Mouse (Mus musculus) kidney, embryonic 14.5 days (tissue): ENCODE data around the gene Olfr875. TPM values are rescaled to one million over a fixed set of nuclear protein-coding genes. Genes with fewer than 3 reads are reported as not detected.
"Not testable (repeated sequence)": the region's sequence is repeated elsewhere in the genome, so short reads cannot be mapped to it uniquely, and the experiment has no call there.

ENCODE experiments used
- ATAC-seq: fragments of 200-750 bp; cut with Nextera tagmentation; 2 replicates; pipeline ENCODE4 v1.8.0; 2017; ENCODE audit warnings: moderate number of reproducible peaks, mild to moderate bottlenecking, moderate TSS enrichment, moderate library complexity; ENCODE audit not compliant: low FRiP score, low TSS enrichment
- H3K27ac ChIP-seq: fragments of 300-500 bp; sonication (generic); 2 replicates; pipeline ENCODE4 v1.5.1; 2014; ENCODE audit warnings: low read depth, mild to moderate bottlenecking, low read length, moderate library complexity, mixed read lengths
- H3K27me3 ChIP-seq: fragments of 300-500 bp; sonication (generic); 2 replicates; pipeline ENCODE4 v1.6.1; 2014; ENCODE audit warnings: mild to moderate bottlenecking, low read length; ENCODE audit not compliant: control insufficient read depth, insufficient read depth
- H3K36me3 ChIP-seq: fragments of 300-500 bp; sonication (generic); 2 replicates; pipeline ENCODE4 v1.6.1; 2014; ENCODE audit warnings: low read length, mixed read lengths; ENCODE audit not compliant: control insufficient read depth, insufficient read depth
- H3K4me1 ChIP-seq: fragments of 300-500 bp; sonication (generic); 2 replicates; pipeline ENCODE4 v1.6.1; 2014; ENCODE audit warnings: low read length, mixed read lengths; ENCODE audit not compliant: control insufficient read depth, insufficient read depth
- H3K4me2 ChIP-seq: fragments of 300-500 bp; sonication (generic); replicated peaks from 2 replicates; pipeline ENCODE4 v1.6.1; 2014; ENCODE audit warnings: low read depth, mild to moderate bottlenecking, low read length
- H3K4me3 ChIP-seq: fragments of 300-500 bp; sonication (generic); 2 replicates; pipeline ENCODE4 v1.5.1; 2014; ENCODE audit warnings: mild to moderate bottlenecking, low read length
- H3K9ac ChIP-seq: fragments of 300-500 bp; sonication (generic); 2 replicates; pipeline ENCODE4 v1.6.1; 2014; ENCODE audit warnings: low read depth, mild to moderate bottlenecking, low read length, moderate library complexity
- H3K9me3 ChIP-seq: fragments of 300-500 bp; sonication (generic); 2 replicates; pipeline ENCODE4 v1.6.1; 2016; ENCODE audit warnings: low read length; ENCODE audit not compliant: control insufficient read depth
- WGBS: fragments of 180-500 bp; shearing (Covaris S2); extraction: QIAGEN DNeasy Blood & Tissue Kit; methylation state at CpG from one replicate; pipeline ENCODE4 v1.1.7; 2014; 5-methylcytosine and 5-hydroxymethylcytosine counted together
- polyA plus RNA-seq: library from polyadenylated mRNA; unstranded; fragments of >200 nt; fragmentation: Nextera tagmentation; extraction: Ambion mirVana; gene quantifications from 2 replicates; pipeline ENCODE4 v1.2.1, GENCODE M21; 2014

The Olfr875 gene
- polyA plus RNA-seq, 1 experiment from 2014 or later: not detected

DNA sequence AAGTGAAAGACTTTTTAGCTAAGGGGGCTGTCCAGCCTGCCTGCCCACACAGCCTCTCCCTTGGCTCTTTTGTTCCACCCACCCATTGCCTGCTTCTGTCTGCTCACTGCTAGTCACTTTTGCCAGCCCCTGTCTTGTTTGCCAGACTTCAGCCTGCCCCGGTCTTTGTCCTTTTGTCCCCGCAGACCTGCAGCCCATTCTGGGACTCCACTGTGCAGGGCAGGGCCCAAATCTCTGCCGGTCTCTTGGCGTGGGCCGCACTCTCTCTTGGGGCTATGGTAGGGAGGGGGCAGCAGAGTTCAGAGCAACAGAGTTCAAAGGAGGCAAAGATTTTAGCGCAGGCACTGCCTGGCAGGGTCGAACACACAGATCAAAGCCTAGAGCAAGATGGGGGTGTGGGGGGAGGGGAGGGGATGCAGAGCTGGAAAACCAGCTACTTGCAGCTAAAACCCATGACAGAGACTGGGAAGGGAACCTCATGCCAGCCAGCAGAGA, 11.2 kb downstream of the Olfr875 start:
- peak overlapping the region; percentile 21; the same call in 1 of the 2 replicates for H3K4me3 ChIP-seq
- no peaks in the 10 kb centered on the region for H3K27me3 ChIP-seq
- peak overlapping the region; percentile 65 for H3K27ac ChIP-seq
- 2% methylated on average over 7 of the region's 7 CpGs for WGBS
- no peaks in the 10 kb centered on the region for H3K9me3 ChIP-seq
- H3K4me1 ChIP-seq: peaks cover 6% of the 10 kb centered on the region; the same call in 1 of the 2 replicates
- ATAC-seq: peak; percentile 92
- peak overlapping the region; percentile 44 for H3K4me2 ChIP-seq
- no peaks in the 10 kb centered on the region for H3K36me3 ChIP-seq
- peak overlapping the region; percentile 45; the same call in 1 of the 2 replicates for H3K9ac ChIP-seq

DNA sequence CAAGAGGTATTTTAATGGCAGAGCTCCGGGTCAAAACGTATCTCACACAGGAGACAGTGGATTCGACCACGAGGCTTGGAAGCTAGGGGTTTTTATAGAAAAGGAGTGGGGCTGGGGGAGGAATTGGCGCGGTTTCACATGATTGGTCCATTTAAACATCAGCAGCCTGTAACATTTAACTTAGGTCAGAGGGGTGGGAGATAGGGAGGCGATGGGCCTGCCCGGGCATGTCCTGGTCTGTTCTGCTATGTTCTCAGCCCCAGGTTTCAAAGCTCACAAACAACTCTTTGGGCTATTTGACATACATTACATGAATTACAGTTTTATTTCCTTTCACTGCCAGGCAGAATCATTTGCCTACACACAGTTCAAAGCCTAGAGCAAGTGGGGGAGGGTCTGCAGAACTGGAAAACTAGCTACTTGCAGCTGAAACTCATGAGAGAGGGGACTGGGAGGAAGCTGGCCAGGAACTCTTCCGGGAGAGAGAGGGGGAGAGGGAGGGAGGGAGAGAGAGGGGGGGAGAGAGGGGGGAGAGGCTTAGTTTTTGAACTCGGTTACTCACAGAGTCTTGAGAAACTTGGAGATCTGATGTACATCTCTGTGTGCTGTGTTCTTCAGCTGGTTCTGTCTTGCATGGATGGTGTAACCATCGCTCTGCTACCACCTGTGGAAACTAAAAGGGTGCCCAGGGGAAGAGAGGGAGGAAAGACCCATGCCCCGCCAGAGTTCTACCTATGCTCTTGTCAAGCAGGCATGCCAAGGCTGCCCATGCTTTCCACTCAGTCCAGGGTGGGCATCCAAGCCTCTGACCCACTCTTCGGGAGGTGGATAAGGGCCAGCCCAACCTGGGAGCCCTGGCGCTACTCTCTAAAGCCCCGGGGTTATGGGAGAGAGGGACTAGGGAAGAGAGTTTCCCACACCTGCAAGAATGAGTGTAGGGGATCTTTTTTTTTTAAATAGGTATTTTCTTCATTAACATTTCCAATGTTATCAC, 12.0 kb downstream of the Olfr875 start:
- WGBS: 53% methylated on average over 10 of the region's 15 CpGs
- H3K9ac ChIP-seq, H3K4me3 ChIP-seq, H3K4me1 ChIP-seq, H3K36me3 ChIP-seq, H3K27me3 ChIP-seq, H3K9me3 ChIP-seq, H3K27ac ChIP-seq: not testable (repeated sequence)
- peak; percentile 77 for ATAC-seq
- peak overlapping the region; percentile 44; the same call in 1 of the 2 replicates for H3K4me2 ChIP-seq

DNA sequence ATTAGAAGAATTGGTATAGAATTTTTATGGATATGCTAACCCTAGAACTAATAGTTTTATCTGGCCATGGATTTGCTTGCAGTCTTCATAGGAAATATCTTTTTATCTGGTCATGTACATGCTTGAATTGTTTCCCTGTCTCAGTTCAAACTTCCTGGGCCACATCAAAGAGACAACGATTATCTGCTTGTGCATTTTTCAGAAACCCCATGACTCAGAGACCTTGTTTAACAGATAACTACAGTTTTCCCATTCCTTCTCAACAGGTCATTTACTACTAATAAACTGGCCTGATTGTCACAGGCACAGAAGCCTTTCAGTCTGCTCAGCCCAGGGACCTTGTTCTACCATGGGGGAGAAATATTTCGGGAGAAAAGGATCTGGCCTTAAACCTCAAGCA, 14.8 kb downstream of the Olfr875 start:
- Histone ChIP-seq H3K27ac (no peak overlapping the region), H3K36me3 (no peaks in the 10 kb centered on the region), H3K27me3 (no peaks in the 10 kb centered on the region), H3K9ac (no peak overlapping the region), H3K9me3 (no peaks in the 10 kb centered on the region), H3K4me1 (peaks cover 6% of the 10 kb centered on the region; the same call in 1 of the 2 replicates), H3K4me2 (no peak overlapping the region), H3K4me3 (no peak overlapping the region)
- WGBS: 77% methylated on average over 2 of the region's 2 CpGs
- no peak for ATAC-seq

DNA sequence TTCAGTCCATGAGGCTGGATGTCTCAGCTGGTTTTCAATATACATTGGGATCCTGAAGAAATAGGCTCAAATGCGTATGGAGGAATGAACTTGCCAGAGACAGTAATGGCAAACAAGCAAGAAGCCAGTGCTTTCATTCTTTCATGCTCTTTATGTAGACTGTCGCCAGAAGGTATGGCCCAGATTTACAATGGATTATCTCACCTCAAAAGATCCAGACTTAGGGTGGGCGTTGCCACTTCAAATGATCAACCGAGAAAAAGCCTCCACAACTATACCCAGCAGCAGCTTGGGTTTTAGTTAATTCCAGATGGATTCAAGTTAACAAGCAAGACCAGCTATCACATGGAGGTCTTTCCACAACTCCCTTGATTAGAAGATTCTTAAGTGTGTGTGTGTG, 30.4 kb downstream of the Olfr875 start:
- Histone ChIP-seq H3K27me3 (no peaks in the 10 kb centered on the region), H3K4me3 (no peak overlapping the region), H3K9ac (no peak overlapping the region), H3K4me1 (no peaks in the 10 kb centered on the region), H3K4me2 (no peak overlapping the region), H3K36me3 (no peaks in the 10 kb centered on the region), H3K27ac (no peak overlapping the region), H3K9me3 (no peaks in the 10 kb centered on the region)
- WGBS: 87% methylated on average over 4 of the region's 4 CpGs
- ATAC-seq: no peak

GRCm38 (mm10) chr9:37802731-37803130, 31.1 kb downstream of the Olfr875 start, which contains the start of gene Olfr876:
Gene Olfr876 (plus strand): TSS chr9:37803031.
- H3K4me2 ChIP-seq: no peak within 1 kb of the TSS

DNA sequence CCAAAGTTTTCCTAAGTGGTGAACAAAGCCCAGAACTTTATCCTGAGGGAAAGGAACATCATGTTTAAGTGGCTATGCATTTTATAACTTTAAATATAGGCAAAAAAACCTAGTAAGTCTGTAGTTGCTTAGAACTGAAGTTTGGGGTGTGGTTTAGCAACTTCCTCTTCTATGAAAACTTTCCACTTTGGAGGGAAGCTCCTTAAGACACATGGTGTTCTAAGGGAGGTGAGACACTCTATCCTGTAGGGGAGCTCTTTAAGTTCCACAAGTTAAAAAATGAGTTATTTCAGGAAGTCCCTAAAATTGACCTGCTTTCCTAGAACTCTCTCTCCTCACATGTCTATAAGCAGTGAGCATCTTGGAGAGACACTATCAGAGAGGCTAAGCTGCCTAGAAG, 35.6 kb downstream of the Olfr875 start:
- no peaks in the 10 kb centered on the region for H3K4me1 ChIP-seq
- no peak for ATAC-seq
- no peak overlapping the region for H3K27ac ChIP-seq
- no peaks in the 10 kb centered on the region for H3K27me3 ChIP-seq
- H3K36me3 ChIP-seq: no peaks in the 10 kb centered on the region
- no peak overlapping the region for H3K9ac ChIP-seq
- H3K9me3 ChIP-seq: no peaks in the 10 kb centered on the region
- no peak overlapping the region for H3K4me3 ChIP-seq
- no peak overlapping the region for H3K4me2 ChIP-seq

More at GRCm38 (mm10) chr9:37802731-37803130, 31.1 kb downstream of the Olfr875 start, which contains the start of gene Olfr876:
- no peak within 1 kb of the TSS for H3K4me3 ChIP-seq
- no peak within 1 kb of the TSS for H3K9ac ChIP-seq
- no peaks in the 10 kb centered on the region for H3K27me3 ChIP-seq
- no peak within 1 kb of the TSS for H3K27ac ChIP-seq
- no peaks in the 10 kb centered on the region for H3K36me3 ChIP-seq
- H3K9me3 ChIP-seq: no peaks in the 10 kb centered on the region
- ATAC-seq: no peak
- no peaks in the 10 kb centered on the region for H3K4me1 ChIP-seq

GRCm38 (mm10) chr9:37808456-37808855, 36.8 kb downstream of the Olfr875 start:
- H3K9me3 ChIP-seq: no peaks in the 10 kb centered on the region
- H3K4me3 ChIP-seq: no peak overlapping the region
- WGBS: 88% methylated on average over 3 of the region's 3 CpGs

DNA sequence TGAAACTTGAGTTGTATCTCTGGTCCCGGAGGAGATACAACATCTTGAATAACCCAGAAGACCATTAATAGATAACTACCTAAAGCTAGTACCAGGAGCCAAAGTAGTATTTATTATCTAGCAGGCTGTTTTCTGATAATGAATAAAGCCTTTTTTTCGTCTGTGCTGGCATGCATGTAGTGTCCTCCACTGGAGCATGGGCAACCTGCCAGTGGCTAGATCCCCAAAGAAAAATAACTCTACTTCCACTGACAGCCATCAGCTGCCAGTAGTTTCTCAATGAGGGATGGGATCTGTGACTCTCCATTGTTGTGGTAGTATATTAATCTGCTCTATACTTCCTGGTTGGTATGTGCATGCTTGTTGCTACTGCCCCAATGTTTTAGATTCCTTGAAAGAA, 37.3 kb downstream of the Olfr875 start:
- no peak overlapping the region for H3K4me3 ChIP-seq
- no peaks in the 10 kb centered on the region for H3K36me3 ChIP-seq
- 65% methylated on average over 2 of the region's 2 CpGs for WGBS
- H3K9me3 ChIP-seq: no peaks in the 10 kb centered on the region
- no peak for ATAC-seq
- H3K27me3 ChIP-seq: no peaks in the 10 kb centered on the region
- no peak overlapping the region for H3K9ac ChIP-seq
- H3K4me1 ChIP-seq: no peaks in the 10 kb centered on the region
- H3K4me2 ChIP-seq: no peak overlapping the region
- no peak overlapping the region for H3K27ac ChIP-seq

More at GRCm38 (mm10) chr9:37808456-37808855, 36.8 kb downstream of the Olfr875 start:
- Histone ChIP-seq H3K4me2 (no peak overlapping the region), H3K27me3 (no peaks in the 10 kb centered on the region), H3K36me3 (no peaks in the 10 kb centered on the region), H3K27ac (no peak overlapping the region), H3K4me1 (no peaks in the 10 kb centered on the region), H3K9ac (no peak overlapping the region)
- no peak for ATAC-seq

- Histone ChIP-seq H3K36me3 (no peaks in the 10 kb centered on the region), H3K4me3 (no peak overlapping the region), H3K9me3 (no peaks in the 10 kb centered on the region), H3K27ac (no peak overlapping the region), H3K4me2 (no peak overlapping the region), H3K4me1 (no peaks in the 10 kb centered on the region), H3K27me3 (no peaks in the 10 kb centered on the region), H3K9ac (no peak overlapping the region)
- no peak for ATAC-seq
- 87% methylated on average over 3 of the region's 3 CpGs for WGBS
Observed at GRCm38 (mm10) chr9:37814696-37815095, 43.0 kb downstream of the Olfr875 start.
